Mouse (Mus musculus) midbrain, postnatal 0 days (tissue): Measurements from ENCODE around the gene Lin7b. TPM values are rescaled to one million over a fixed set of nuclear protein-coding genes. Genes with fewer than 3 reads are reported as not detected.

Source experiments
- ATAC-seq: fragments of 200-750 bp; cut with Nextera tagmentation; 2 replicates; pipeline ENCODE4 v1.8.0; 2017; ENCODE audit warnings: moderate number of reproducible peaks, mild to moderate bottlenecking, moderate TSS enrichment, moderate library complexity; ENCODE audit not compliant: low FRiP score
- DNase-seq: peaks from one replicate; pipeline ENCODE4 v3.0.0-alpha.2; 2015; ENCODE audit warnings: low spot score
- H3K27ac ChIP-seq: fragments of 300-500 bp; sonication (generic); 2 replicates; pipeline ENCODE4 v1.5.1; 2014; ENCODE audit warnings: low read depth, mild to moderate bottlenecking, low read length, mixed read lengths
- H3K27me3 ChIP-seq: fragments of 300-500 bp; sonication (generic); 2 replicates; pipeline ENCODE4 v1.6.1; 2014; ENCODE audit warnings: low read length, control low read depth, mixed read lengths; ENCODE audit not compliant: insufficient read depth
- H3K36me3 ChIP-seq: fragments of 300-500 bp; sonication (generic); 2 replicates; pipeline ENCODE4 v1.6.1; 2014; ENCODE audit warnings: low read length, control low read depth, mixed read lengths; ENCODE audit not compliant: insufficient read depth
- H3K4me1 ChIP-seq: fragments of 300-500 bp; sonication (generic); 2 replicates; pipeline ENCODE4 v1.6.1; 2014; ENCODE audit warnings: mild to moderate bottlenecking, control low read depth, antibody characterized with exemption, low read length, mixed read lengths; ENCODE audit not compliant: insufficient read depth
- H3K4me2 ChIP-seq: fragments of 300-500 bp; sonication (generic); 2 replicates; pipeline ENCODE4 v1.6.1; 2014; ENCODE audit warnings: low read depth, mild to moderate bottlenecking, low read length, mixed read lengths; ENCODE audit not compliant: poor library complexity, severe bottlenecking
- H3K4me3 ChIP-seq: fragments of 300-500 bp; sonication (generic); 2 replicates; pipeline ENCODE4 v1.5.1; 2014; ENCODE audit warnings: low read depth, mild to moderate bottlenecking, low read length, moderate library complexity
- H3K9ac ChIP-seq: fragments of 300-500 bp; sonication (generic); replicated peaks from 2 replicates; pipeline ENCODE4 v1.6.1; 2014; ENCODE audit warnings: mild to moderate bottlenecking, low read length, moderate library complexity, mixed read lengths; ENCODE audit not compliant: poor library complexity, severe bottlenecking
- H3K9me3 ChIP-seq: fragments of 300-500 bp; sonication (generic); 2 replicates; pipeline ENCODE4 v1.6.1; 2016; ENCODE audit warnings: low read length, control low read depth
- CTCF ChIP-seq: IDR thresholded peaks from 2 replicates; pipeline ENCODE4 v1.5.1; 2016; ENCODE audit warnings: antibody characterized with exemption, mild to moderate bottlenecking
- WGBS: fragments of 180-500 bp; shearing (Covaris S2); extraction: QIAGEN DNeasy Blood & Tissue Kit; methylation state at CpG from one replicate; pipeline ENCODE4 v1.1.7; 2014; 5-methylcytosine and 5-hydroxymethylcytosine counted together
- polyA plus RNA-seq: library from polyadenylated mRNA; unstranded; fragments of >200 nt; fragmentation: Nextera tagmentation; extraction: Ambion mirVana; gene quantifications from 2 replicates; pipeline ENCODE4 v1.2.1, GENCODE M21; 2015
- total RNA-seq: library from RNA; depleted of rRNA; stranded (reverse); fragments of >200 nt; gene quantifications from 2 replicates; pipeline ENCODE4 v1.2.3, GENCODE M21; 2014; rRNA removed

Lin7b gene
- total and polyA plus RNA-seq, 2 experiments from 2014 or later: 59.9 to 68.6 TPM

DNA sequence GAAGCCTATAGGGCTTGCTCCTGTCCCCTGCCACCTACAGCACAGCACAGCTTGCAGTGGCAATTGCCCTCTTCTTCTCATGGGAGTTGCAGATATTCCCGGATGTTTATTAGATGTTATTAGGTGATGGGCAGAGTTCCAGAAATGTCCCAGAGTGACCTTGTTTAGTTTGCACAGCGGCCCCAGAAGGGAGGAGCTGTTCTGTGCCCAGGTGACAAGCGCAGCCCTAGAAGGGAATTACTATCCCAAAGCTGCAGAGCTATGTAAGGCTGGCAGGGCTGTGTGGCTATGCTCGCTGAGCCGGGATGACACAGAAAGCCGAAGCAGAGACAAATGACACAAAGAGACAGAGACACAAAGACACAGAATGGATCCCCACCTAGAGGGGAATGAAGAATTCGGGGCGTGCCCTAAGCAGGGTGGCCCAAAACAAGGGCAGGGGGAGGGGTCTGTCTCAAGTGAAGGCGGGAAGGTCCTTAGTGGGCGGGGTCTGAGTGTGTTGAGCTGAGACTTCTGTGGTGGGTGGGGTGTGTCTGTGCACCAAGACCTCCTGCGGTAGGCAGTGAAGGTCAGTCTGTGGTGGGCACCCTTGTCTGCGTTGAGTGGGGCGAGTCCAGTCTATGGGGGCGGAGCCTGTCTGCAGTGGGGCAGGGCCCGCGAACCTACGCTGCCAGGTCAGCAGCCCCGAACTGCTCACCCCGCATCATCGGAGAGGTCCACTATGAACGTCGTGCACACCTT, 37.5 kb downstream of the Lin7b start:
- peak overlapping the region; percentile 91 for H3K4me2 ChIP-seq
- H3K4me1 ChIP-seq: no peaks in the 10 kb centered on the region
- peak overlapping the region; percentile 80 for H3K27ac ChIP-seq
- H3K4me3 ChIP-seq: peak overlapping the region; percentile 60
- ATAC-seq: peak; percentile 45
- peak; percentile 51 for DNase-seq
- no peaks in the 10 kb centered on the region for H3K27me3 ChIP-seq
- no peaks in the 10 kb centered on the region for H3K36me3 ChIP-seq
- H3K9me3 ChIP-seq: no peaks in the 10 kb centered on the region
- H3K9ac ChIP-seq: peak overlapping the region; percentile 71
- 2% methylated on average over 22 of the region's 22 CpGs for WGBS
- TF ChIP-seq CTCF: no peak

DNA sequence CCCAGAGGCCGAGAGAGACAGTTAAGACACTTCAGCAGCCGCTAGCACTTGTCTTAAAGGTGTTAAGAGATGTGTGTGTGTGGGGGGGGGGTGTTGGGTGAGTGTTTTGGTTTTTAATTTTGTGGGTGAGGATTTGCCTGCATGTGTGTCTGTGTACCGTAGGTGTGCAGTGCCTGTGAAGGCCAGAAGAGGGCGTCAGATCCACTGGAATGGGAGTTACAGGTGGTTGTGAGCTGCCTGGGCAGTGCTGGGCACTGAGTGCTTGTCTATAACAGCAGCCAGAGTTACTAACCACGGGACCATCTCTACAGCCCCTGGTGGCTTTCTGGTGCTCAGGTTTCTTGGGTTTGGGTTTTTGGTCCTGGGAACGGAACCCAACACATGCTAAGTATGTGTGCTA, 38.9 kb downstream of the Lin7b start:
- H3K9me3 ChIP-seq: no peaks in the 10 kb centered on the region
- H3K27me3 ChIP-seq: no peaks in the 10 kb centered on the region
- DNase-seq: no peak
- H3K4me2 ChIP-seq: no peak overlapping the region
- ATAC-seq: no peak
- H3K4me1 ChIP-seq: no peaks in the 10 kb centered on the region
- 0 out of 2 replicates have a peak, but pooled peaks cover 5% of the 10 kb centered on the region for H3K36me3 ChIP-seq
- no peak overlapping the region for H3K27ac ChIP-seq
- no peak overlapping the region for H3K9ac ChIP-seq
- TF ChIP-seq CTCF: peak; percentile 29; the same call in 1 of the 2 replicates
- H3K4me3 ChIP-seq: no peak overlapping the region
- 87% methylated on average over 6 of the region's 6 CpGs for WGBS

DNA sequence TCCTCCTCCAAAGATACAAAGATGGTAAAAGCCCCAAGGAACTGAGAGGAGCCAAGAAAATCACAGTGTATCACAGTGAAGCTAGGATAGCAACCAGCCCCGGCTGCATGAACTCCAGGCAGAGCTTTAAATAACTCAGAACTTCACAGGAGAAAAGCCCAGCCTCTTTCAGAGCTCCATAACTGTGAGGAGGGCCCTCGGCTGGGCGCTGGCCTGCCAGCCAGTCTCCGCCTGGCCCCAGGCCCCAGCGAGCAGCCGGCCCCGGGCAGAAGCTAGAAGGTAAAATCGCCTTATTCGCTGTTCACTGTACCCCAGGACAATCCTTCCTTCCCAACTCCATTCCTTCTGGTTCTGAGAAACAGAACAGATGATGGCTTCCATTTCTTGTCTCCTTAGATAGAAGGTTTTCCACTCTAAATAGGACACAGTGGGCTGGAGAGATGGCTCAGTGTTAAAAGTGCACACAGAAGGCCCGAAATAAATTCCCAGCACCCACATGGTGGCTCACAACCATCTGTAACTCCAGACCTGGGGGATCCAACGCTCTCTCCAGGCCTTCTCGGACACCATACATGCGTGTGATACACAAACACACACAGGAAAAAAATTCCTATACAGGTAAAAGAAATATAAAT, 41.4 kb downstream of the Lin7b start:
- no peak for TF ChIP-seq CTCF
- H3K4me2 ChIP-seq: no peak overlapping the region
- no peak overlapping the region for H3K9ac ChIP-seq
- ATAC-seq (no peak), DNase-seq (no peak)
- peaks cover 11% of the 10 kb centered on the region; the same call in 1 of the 2 replicates for H3K36me3 ChIP-seq
- no peaks in the 10 kb centered on the region for H3K9me3 ChIP-seq
- no peaks in the 10 kb centered on the region for H3K4me1 ChIP-seq
- H3K27me3 ChIP-seq: no peaks in the 10 kb centered on the region
- H3K4me3 ChIP-seq: no peak overlapping the region
- 80% methylated on average over 13 of the region's 13 CpGs for WGBS
- no peak overlapping the region for H3K27ac ChIP-seq

DNA sequence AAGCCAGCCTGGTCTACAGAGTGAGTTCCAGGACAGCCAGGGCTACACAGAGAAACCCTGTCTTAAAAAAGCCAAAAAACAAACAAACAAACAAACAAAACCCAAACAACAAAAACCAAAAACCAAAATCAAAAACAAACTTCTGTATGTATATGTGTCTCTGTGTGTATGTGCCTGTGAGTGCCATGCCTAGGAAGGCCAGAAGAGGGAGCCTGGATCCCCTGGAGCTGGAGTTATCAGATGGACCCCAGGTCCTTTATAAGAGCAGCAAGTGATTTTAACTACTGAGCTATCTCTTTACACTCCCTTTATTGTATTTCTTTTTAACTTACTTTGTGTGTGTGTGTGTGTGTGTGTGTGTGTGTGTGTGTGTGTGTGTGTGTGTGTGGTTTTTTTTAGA, 44.6 kb downstream of the Lin7b start:
- Histone ChIP-seq H3K9ac (no peak overlapping the region), H3K4me1 (no peaks in the 10 kb centered on the region), H3K4me3 (no peak overlapping the region), H3K27ac (no peak overlapping the region), H3K36me3 (peaks cover 12% of the 10 kb centered on the region; the same call in 1 of the 2 replicates), H3K27me3 (no peaks in the 10 kb centered on the region), H3K4me2 (no peak overlapping the region), H3K9me3 (no peaks in the 10 kb centered on the region)
- 0 out of 2 replicates have a peak, but pooled peaks have one; percentile 19 for TF ChIP-seq CTCF
- no peak for DNase-seq
- no peak for ATAC-seq

DNA sequence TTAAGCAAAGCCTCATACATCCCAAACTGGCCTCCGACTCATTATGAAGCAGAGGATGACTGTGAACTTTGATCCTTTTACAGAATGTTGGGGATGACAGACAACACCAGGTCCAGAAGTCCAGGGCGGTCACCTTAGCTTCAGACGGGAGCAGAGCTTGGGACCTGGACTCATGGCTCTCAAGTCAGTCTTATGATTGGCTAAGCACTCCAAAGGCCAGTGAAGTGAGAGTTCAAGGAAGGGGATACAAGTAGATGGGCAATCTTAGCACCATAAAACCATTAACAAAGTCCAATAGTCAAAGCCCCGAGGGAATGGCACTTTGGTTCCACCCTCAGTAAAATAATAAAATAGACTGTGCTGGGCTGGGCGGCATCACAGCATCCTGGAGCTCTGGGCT, 47.3 kb downstream of the Lin7b start:
- no peak for TF ChIP-seq CTCF
- H3K9ac ChIP-seq: no peak overlapping the region
- peaks cover 20% of the 10 kb centered on the region for H3K36me3 ChIP-seq
- no peak overlapping the region for H3K4me3 ChIP-seq
- no peaks in the 10 kb centered on the region for H3K9me3 ChIP-seq
- no peaks in the 10 kb centered on the region for H3K4me1 ChIP-seq
- WGBS: 93% methylated on average over 5 of the region's 5 CpGs
- no peak for ATAC-seq
- no peak overlapping the region for H3K27ac ChIP-seq
- no peak for DNase-seq
- no peak overlapping the region for H3K4me2 ChIP-seq
- H3K27me3 ChIP-seq: no peaks in the 10 kb centered on the region

DNA sequence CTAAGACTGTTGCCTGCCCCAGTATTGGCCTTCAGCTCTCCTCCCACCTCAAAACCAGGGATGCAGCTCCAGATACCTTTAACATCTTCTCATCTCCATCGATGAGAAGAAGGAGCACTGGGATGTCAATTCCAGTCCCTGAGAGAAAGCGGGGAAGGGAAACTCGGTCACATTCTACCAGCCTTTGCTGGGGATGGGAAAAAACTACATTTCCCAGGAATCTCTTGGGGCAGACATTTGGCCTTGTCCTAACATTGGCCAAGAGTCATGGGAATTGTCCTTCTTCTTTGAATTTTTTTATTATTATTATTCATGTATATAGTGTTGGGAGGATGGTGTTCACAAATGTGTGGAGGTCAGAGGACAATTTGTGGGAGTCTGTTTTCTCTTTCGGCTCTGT, 48.1 kb downstream of the Lin7b start:
- no peak overlapping the region for H3K27ac ChIP-seq
- peaks cover 27% of the 10 kb centered on the region for H3K36me3 ChIP-seq
- H3K4me2 ChIP-seq: no peak overlapping the region
- no peak overlapping the region for H3K9ac ChIP-seq
- no peaks in the 10 kb centered on the region for H3K9me3 ChIP-seq
- DNase-seq (no peak), ATAC-seq (no peak)
- H3K27me3 ChIP-seq: no peaks in the 10 kb centered on the region
- 87% methylated on average over 4 of the region's 4 CpGs for WGBS
- no peaks in the 10 kb centered on the region for H3K4me1 ChIP-seq
- no peak overlapping the region for H3K4me3 ChIP-seq
- no peak for TF ChIP-seq CTCF

Other genes with a start within 250 kb of the Lin7b start
Only the 30 nearest of the 36 such genes appear.
- gene Pih1d1, start 216.3 kb downstream of the Lin7b start, total RNA-seq: 104 and 124 TPM in 2 replicates
- gene Pih1d1, start 216.3 kb downstream of the Lin7b start, polyA plus RNA-seq: 77.1 and 81.6 TPM in 2 replicates
- 18.9 and 22.0 TPM in 2 replicates for gene Aldh16a1, start 216.0 kb downstream of the Lin7b start, total RNA-seq
- 12.9 and 15.2 TPM in 2 replicates for gene Aldh16a1, start 216.0 kb downstream of the Lin7b start, polyA plus RNA-seq
- gene Slc17a7, start 206.6 kb downstream of the Lin7b start, total RNA-seq: 1.9 and 2.5 TPM in 2 replicates
- gene Slc17a7, start 206.6 kb downstream of the Lin7b start, polyA plus RNA-seq: 0.95 and 0.96 TPM in 2 replicates
- gene Gfy, start 191.0 kb downstream of the Lin7b start, total RNA-seq: not detected in 2 replicates
- gene Gfy, start 191.0 kb downstream of the Lin7b start, polyA plus RNA-seq: 0.11 and 0.51 TPM in 2 replicates
- gene Pth2, start 189.6 kb downstream of the Lin7b start, total RNA-seq: not detected in 2 replicates
- 0.93 and 1.3 TPM in 2 replicates for gene Pth2, start 189.6 kb downstream of the Lin7b start, polyA plus RNA-seq
- 0.24 and 0.38 TPM in 2 replicates for gene Ccdc155, start 165.7 kb downstream of the Lin7b start, total RNA-seq
- 0.32 and 0.50 TPM in 2 replicates for gene Ccdc155, start 165.7 kb downstream of the Lin7b start, polyA plus RNA-seq
- 9.0 and 14.4 TPM in 2 replicates for gene Dkkl1, start 158.4 kb downstream of the Lin7b start, total RNA-seq
- 23.8 and 23.9 TPM in 2 replicates for gene Dkkl1, start 158.4 kb downstream of the Lin7b start, polyA plus RNA-seq
- gene Tead2, start 154.8 kb downstream of the Lin7b start, total RNA-seq: 31.2 and 54.8 TPM in 2 replicates
- 16.8 and 17.0 TPM in 2 replicates for gene Tead2, start 154.8 kb downstream of the Lin7b start, polyA plus RNA-seq
- gene Cd37, start 131.5 kb downstream of the Lin7b start, total RNA-seq: 1.2 and 1.7 TPM in 2 replicates
- gene Cd37, start 131.5 kb downstream of the Lin7b start, polyA plus RNA-seq: 1.5 and 2.4 TPM in 2 replicates
- 0.16 and 1.3 TPM in 2 replicates for gene Slc6a16, start 129.5 kb downstream of the Lin7b start, total RNA-seq
- 2.3 and 3.1 TPM in 2 replicates for gene Slc6a16, start 129.5 kb downstream of the Lin7b start, polyA plus RNA-seq
- gene Slc6a21, start 93.1 kb downstream of the Lin7b start, total RNA-seq: not detected in 2 replicates
- not detected in 2 replicates for gene Slc6a21, start 93.1 kb downstream of the Lin7b start, polyA plus RNA-seq
- 22.6 and 35.4 TPM in 2 replicates for gene Trpm4, start 36.8 kb downstream of the Lin7b start, total RNA-seq
- gene Trpm4, start 36.8 kb downstream of the Lin7b start, polyA plus RNA-seq: 10.4 and 10.7 TPM in 2 replicates
- 0.33 TPM in 1 of 2 replicates, not detected in the other for gene Hrc, start 35.3 kb downstream of the Lin7b start, total RNA-seq
- 0.26 and 0.49 TPM in 2 replicates for gene Hrc, start 35.3 kb downstream of the Lin7b start, polyA plus RNA-seq
- 87.4 and 104 TPM in 2 replicates for gene Ppfia3, start 3.6 kb downstream of the Lin7b start, total RNA-seq
- gene Ppfia3, start 3.6 kb downstream of the Lin7b start, polyA plus RNA-seq: 28.9 and 31.6 TPM in 2 replicates
- 249 and 258 TPM in 2 replicates for gene Snrnp70, start 25.2 kb upstream of the Lin7b start, total RNA-seq
- 108 and 131 TPM in 2 replicates for gene Snrnp70, start 25.2 kb upstream of the Lin7b start, polyA plus RNA-seq
- not detected in 2 replicates for gene Kcna7, start 35.1 kb upstream of the Lin7b start, total RNA-seq
- gene Kcna7, start 35.1 kb upstream of the Lin7b start, polyA plus RNA-seq: 0.06 TPM in 1 of 2 replicates, not detected in the other
- 0.24 TPM in 1 of 2 replicates, not detected in the other for gene Ntf5, start 43.1 kb upstream of the Lin7b start, total RNA-seq
- gene Ntf5, start 43.1 kb upstream of the Lin7b start, polyA plus RNA-seq: not detected in 2 replicates
- 1.8 TPM in 1 of 2 replicates, not detected in the other for gene Lhb, start 50.2 kb upstream of the Lin7b start, total RNA-seq
- 0.32 and 0.70 TPM in 2 replicates for gene Lhb, start 50.2 kb upstream of the Lin7b start, polyA plus RNA-seq
- gene Gys1, start 64.3 kb upstream of the Lin7b start, total RNA-seq: 11.5 and 19.7 TPM in 2 replicates
- 12.0 and 12.2 TPM in 2 replicates for gene Gys1, start 64.3 kb upstream of the Lin7b start, polyA plus RNA-seq
- 129 and 146 TPM in 2 replicates for gene Ruvbl2, start 67.5 kb upstream of the Lin7b start, total RNA-seq
- 80.5 and 90.8 TPM in 2 replicates for gene Ruvbl2, start 67.5 kb upstream of the Lin7b start, polyA plus RNA-seq
- gene Ftl1, start 89.3 kb upstream of the Lin7b start, total RNA-seq: 2,165 and 2,428 TPM in 2 replicates
- gene Ftl1, start 89.3 kb upstream of the Lin7b start, polyA plus RNA-seq: 4,797 and 5,109 TPM in 2 replicates
- gene Bax, start 96.3 kb upstream of the Lin7b start, total RNA-seq: 119 and 144 TPM in 2 replicates
- 254 and 258 TPM in 2 replicates for gene Bax, start 96.3 kb upstream of the Lin7b start, polyA plus RNA-seq
- gene Tulp2, start 111.3 kb upstream of the Lin7b start, total RNA-seq: not detected in 2 replicates
- 0.37 and 0.67 TPM in 2 replicates for gene Tulp2, start 111.3 kb upstream of the Lin7b start, polyA plus RNA-seq
- gene Gm45808, start 116.2 kb upstream of the Lin7b start, total RNA-seq: 0.52 and 1.6 TPM in 2 replicates
- gene Gm45808, start 116.2 kb upstream of the Lin7b start, polyA plus RNA-seq: not detected in 2 replicates
- gene Dhdh, start 118.2 kb upstream of the Lin7b start, total RNA-seq: 4.3 TPM in 2 replicates
- gene Dhdh, start 118.2 kb upstream of the Lin7b start, polyA plus RNA-seq: 5.5 and 6.1 TPM in 2 replicates
- gene Nucb1, start 139.8 kb upstream of the Lin7b start, total RNA-seq: 92.2 and 137 TPM in 2 replicates
- gene Nucb1, start 139.8 kb upstream of the Lin7b start, polyA plus RNA-seq: 137 and 144 TPM in 2 replicates
- 17.2 and 17.4 TPM in 2 replicates for gene Ppp1r15a, start 155.7 kb upstream of the Lin7b start, total RNA-seq
- 18.7 and 18.8 TPM in 2 replicates for gene Ppp1r15a, start 155.7 kb upstream of the Lin7b start, polyA plus RNA-seq
- 2.0 and 2.1 TPM in 2 replicates for gene Plekha4, start 155.7 kb upstream of the Lin7b start, total RNA-seq
- gene Plekha4, start 155.7 kb upstream of the Lin7b start, polyA plus RNA-seq: 1.2 and 1.6 TPM in 2 replicates
- gene Hsd17b14, start 184.3 kb upstream of the Lin7b start, total RNA-seq: not detected in 2 replicates
- gene Hsd17b14, start 184.3 kb upstream of the Lin7b start, polyA plus RNA-seq: 0.15 and 0.20 TPM in 2 replicates
- gene Bcat2, start 199.6 kb upstream of the Lin7b start, total RNA-seq: 12.4 and 14.9 TPM in 2 replicates
- gene Bcat2, start 199.6 kb upstream of the Lin7b start, polyA plus RNA-seq: 18.3 and 19.3 TPM in 2 replicates